Mouse (Mus musculus) ES-E14 (cell line): Measurements from ENCODE around the gene Smarca2.

Experiments used
- CHD2 ChIP-seq: IDR thresholded peaks from 2 replicates; pipeline ENCODE4 v1.6.1; 2014; ENCODE audit warnings: mild to moderate bottlenecking, low read depth, low read length, inconsistent platforms
- HCFC1 ChIP-seq: IDR thresholded peaks from 2 replicates; pipeline ENCODE4 v1.6.1; 2012; ENCODE audit warnings: low read length, inconsistent platforms, borderline replicate concordance; ENCODE audit not compliant: insufficient read depth
- MAFK ChIP-seq: IDR thresholded peaks from 2 replicates; pipeline ENCODE4 v1.6.1; 2014; ENCODE audit warnings: mild to moderate bottlenecking, low read depth, low read length, inconsistent platforms; ENCODE audit not compliant: insufficient read depth
- ZC3H11A ChIP-seq: IDR thresholded peaks from 2 replicates; pipeline ENCODE4 v1.6.1; 2012; ENCODE audit warnings: low read depth, mild to moderate bottlenecking, inconsistent platforms, low read length, borderline replicate concordance
- ZNF384 ChIP-seq: IDR thresholded peaks from 2 replicates; pipeline ENCODE4 v1.6.1; 2012; ENCODE audit warnings: low read depth, low read length, inconsistent platforms

DNA sequence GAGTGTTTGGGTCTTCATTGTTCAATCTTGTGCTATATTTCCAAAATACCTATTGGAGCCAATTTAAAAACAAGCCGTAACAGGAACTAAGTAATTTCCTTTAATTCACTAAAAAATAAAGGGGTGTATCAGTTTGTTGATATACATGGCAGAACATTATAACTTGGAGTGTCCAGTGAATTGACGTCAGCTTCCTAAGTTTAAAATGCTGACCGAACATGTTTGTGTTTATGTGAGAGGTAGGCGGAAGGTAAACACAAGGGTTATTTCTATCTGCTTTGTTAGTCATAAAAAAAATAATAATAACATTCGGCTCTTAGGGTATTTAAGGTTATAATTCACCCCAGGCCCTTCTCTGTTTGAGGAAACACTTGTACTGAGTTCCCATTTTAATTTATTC, 12.4 kb downstream of the Smarca2 start:
- no peak for TF ChIP-seq CHD2
- TF ChIP-seq MAFK, result no peak
- no peak for TF ChIP-seq ZC3H11A
- no peak for TF ChIP-seq HCFC1
- no peak for TF ChIP-seq ZNF384
